Mouse (Mus musculus) liver, embryonic 14.5 days (tissue): Measurements from ENCODE around the gene Ubxn7.

Experiments
- CTCF ChIP-seq: IDR thresholded peaks from 2 replicates; pipeline ENCODE4 v1.5.1; 2016; ENCODE audit warnings: antibody characterized with exemption, low read depth, control low read depth
- EP300 ChIP-seq: IDR thresholded peaks from 2 replicates; pipeline ENCODE4 v1.6.1; 2016; ENCODE audit warnings: antibody characterized with exemption, low read depth

- TF ChIP-seq CTCF (no peak), EP300 (no peak)
These were observed 87.7 kb downstream of the Ubxn7 start, which contains the start of gene Tctex1d2 for GRCm38 (mm10) chr16:32419517-32420483.
